Mouse (Mus musculus) liver, adult 2 months (tissue): Measurements from ENCODE around the gene Eps8l3.

Experiments
- CTCF ChIP-seq: fragments of 200-500 bp; IDR thresholded peaks from 2 replicates; pipeline ENCODE4 v1.5.1; 2011; ENCODE audit warnings: low read depth, low read length, control low read depth
- POLR2A ChIP-seq: fragments of 200-500 bp; IDR thresholded peaks from 2 replicates; pipeline ENCODE4 v1.6.1; 2011; ENCODE audit warnings: low read length, control low read depth; ENCODE audit not compliant: insufficient read depth; ENCODE audit errors: extremely low read depth

DNA sequence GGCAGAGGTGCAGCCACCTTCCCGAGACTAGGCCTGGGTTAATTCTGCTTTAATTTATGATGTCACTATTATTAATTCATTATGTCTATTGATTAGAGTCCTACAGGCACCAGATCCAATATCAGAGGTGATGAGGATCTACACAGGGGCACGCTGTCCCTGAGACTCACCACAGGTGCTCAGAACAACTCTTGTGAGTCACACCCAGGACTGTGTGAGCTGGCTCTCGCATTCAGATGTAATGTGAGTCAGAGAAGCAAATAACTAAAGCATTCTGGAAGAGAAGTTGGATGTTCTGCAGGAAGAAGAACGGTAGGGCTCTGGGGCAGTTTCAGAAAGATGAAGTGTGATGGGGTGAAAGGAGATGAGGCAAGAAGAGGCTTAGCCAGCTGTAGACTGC is 52.2 kb downstream of the Eps8l3 start:
- no peak for TF ChIP-seq CTCF
- TF ChIP-seq POLR2A = no peak
